Mouse (Mus musculus) MEL (cell line): Measurements from ENCODE around the gene Grik4. TPM values are rescaled to one million over a fixed set of nuclear protein-coding genes. Genes with fewer than 3 reads are reported as not detected.

Experiments used
- DNase-seq: peaks from one replicate; pipeline ENCODE4 v3.0.0; 2011; ENCODE audit warnings: low read depth, low spot score
- H3K27ac ChIP-seq: 2 replicates; pipeline ENCODE4 v1.5.1; 2012; ENCODE audit warnings: low read depth, mild to moderate bottlenecking, control low read depth, low read length, moderate library complexity; ENCODE audit not compliant: control insufficient read depth
- H3K27me3 ChIP-seq, 2 experiments: fragments of 150-350 bp in 1 of 2; sonication (generic) in 1 of 2; 2 replicates each; pipeline ENCODE4 v1.6.1; 2012; ENCODE audit warnings: low read length in 2 of 2, mild to moderate bottlenecking in 2 of 2, improper control_type of control experiment in 1 of 2, moderate library complexity in 1 of 2; ENCODE audit not compliant: insufficient read depth in 2 of 2, control insufficient read depth in 1 of 2
- H3K36me3 ChIP-seq, 2 experiments: 2 replicates each; pipeline ENCODE4 v1.6.1; 2012 to 2014; ENCODE audit warnings: low read length in 2 of 2, improper control_type of control experiment in 1 of 2, inconsistent platforms in 1 of 2, mild to moderate bottlenecking in 1 of 2; ENCODE audit not compliant: insufficient read depth in 2 of 2, control insufficient read depth in 1 of 2
- H3K4me1 ChIP-seq, 2 experiments: fragments of 150-350 bp in 1 of 2; sonication (generic) in 1 of 2; 2 replicates each; pipeline ENCODE4 v1.6.1; 2012; ENCODE audit warnings: low read length in 2 of 2, improper control_type of control experiment in 1 of 2, mild to moderate bottlenecking in 1 of 2; ENCODE audit not compliant: insufficient read depth in 2 of 2, control insufficient read depth in 1 of 2
- H3K4me3 ChIP-seq, 2 experiments: fragments of 150-350 bp in 1 of 2; sonication (generic) in 1 of 2; 2 replicates each; pipeline ENCODE4 v1.5.1; 2012; ENCODE audit warnings: low read depth in 2 of 2, low read length in 2 of 2, mild to moderate bottlenecking in 2 of 2, moderate library complexity in 2 of 2, control low read depth in 1 of 2, improper control_type of control experiment in 1 of 2; ENCODE audit not compliant: control insufficient read depth in 1 of 2, insufficient read depth in 1 of 2
- H3K79me2 ChIP-seq: 2 replicates; pipeline ENCODE4 v1.6.1; 2012; ENCODE audit warnings: mild to moderate bottlenecking, low read length, moderate library complexity; ENCODE audit not compliant: control insufficient read depth, poor library complexity, insufficient read depth
- H3K9ac ChIP-seq: 2 replicates; pipeline ENCODE4 v1.6.1; 2012; ENCODE audit warnings: low read depth, mild to moderate bottlenecking, control low read depth, low read length, moderate library complexity; ENCODE audit not compliant: control insufficient read depth, poor library complexity, severe bottlenecking
- H3K9me3 ChIP-seq: fragments of 150-350 bp; sonication (generic); replicated peaks from 2 replicates; pipeline ENCODE4 v1.6.1; 2012; ENCODE audit warnings: mild to moderate bottlenecking, low read length, improper control_type of control experiment, moderate library complexity; ENCODE audit not compliant: insufficient read depth
- BHLHE40 ChIP-seq: IDR thresholded peaks from 2 replicates; pipeline ENCODE4 v1.6.1; 2012; ENCODE audit warnings: low read depth, mild to moderate bottlenecking, inconsistent platforms, low read length, improper control_type of control experiment, borderline replicate concordance
- CHD1 ChIP-seq: IDR thresholded peaks from 2 replicates; pipeline ENCODE4 v1.6.1; 2012; ENCODE audit warnings: low read depth, mild to moderate bottlenecking, inconsistent platforms, low read length, improper control_type of control experiment
- CHD2 ChIP-seq: IDR thresholded peaks from 2 replicates; pipeline ENCODE4 v1.6.1; 2011; ENCODE audit warnings: low read length, improper control_type of control experiment
- CTCF ChIP-seq, 3 experiments: IDR thresholded peaks in 2 of 3; conservative IDR thresholded peaks in 1 of 3; 2 replicates each; pipeline ENCODE4 v1.5.1; 2011 to 2012; ENCODE audit warnings: low read length in 3 of 3, low read depth in 2 of 3, mild to moderate bottlenecking in 2 of 3, improper control_type of control experiment in 1 of 3, inconsistent platforms in 1 of 3, mixed read lengths in 1 of 3, moderate library complexity in 1 of 3; ENCODE audit not compliant: control insufficient read depth in 1 of 3, insufficient read depth in 1 of 3, poor library complexity in 1 of 3, severe bottlenecking in 1 of 3
- ETS1 ChIP-seq: IDR thresholded peaks from 2 replicates; pipeline ENCODE4 v1.6.1; 2012; ENCODE audit warnings: low read depth, mild to moderate bottlenecking, inconsistent platforms, low read length, improper control_type of control experiment, moderate library complexity
- GABPA ChIP-seq: IDR thresholded peaks from 2 replicates; pipeline ENCODE4 v1.6.1; 2012; ENCODE audit warnings: low read depth, mild to moderate bottlenecking, inconsistent platforms, low read length, improper control_type of control experiment, moderate library complexity
- GATA1 ChIP-seq: IDR thresholded peaks from 2 replicates; pipeline ENCODE4 v1.6.1; 2011; ENCODE audit warnings: low read depth, low read length, improper control_type of control experiment
- MAFK ChIP-seq: IDR thresholded peaks from 2 replicates; pipeline ENCODE4 v1.6.1; 2011; ENCODE audit warnings: low read depth, mild to moderate bottlenecking, low read length, improper control_type of control experiment, borderline replicate concordance
- MAX ChIP-seq: IDR thresholded peaks from 2 replicates; pipeline ENCODE4 v1.6.1; 2011; ENCODE audit warnings: low read length, improper control_type of control experiment
- MAZ ChIP-seq: IDR thresholded peaks from 2 replicates; pipeline ENCODE4 v1.6.1; 2012; ENCODE audit warnings: low read depth, mild to moderate bottlenecking, inconsistent platforms, low read length, improper control_type of control experiment
- MXI1 ChIP-seq: IDR thresholded peaks from 2 replicates; pipeline ENCODE4 v1.6.1; 2011; ENCODE audit warnings: mild to moderate bottlenecking, low read depth, low read length, improper control_type of control experiment
- NELFE ChIP-seq: IDR thresholded peaks from 2 replicates; pipeline ENCODE4 v1.6.1; 2011; ENCODE audit warnings: low read depth, low read length, improper control_type of control experiment
- NRF1 ChIP-seq: IDR thresholded peaks from 2 replicates; pipeline ENCODE4 v1.6.1; 2014; ENCODE audit warnings: low read depth, mild to moderate bottlenecking, inconsistent platforms, low read length, improper control_type of control experiment, moderate library complexity; ENCODE audit not compliant: poor library complexity, insufficient read depth, severe bottlenecking
- POLR2AphosphoS2 ChIP-seq: IDR thresholded peaks from 2 replicates; pipeline ENCODE4 v1.6.1; 2011; ENCODE audit warnings: low read length, improper control_type of control experiment
- POLR2AphosphoS5 ChIP-seq: IDR thresholded peaks from 2 replicates; pipeline ENCODE4 v1.6.1; 2012; ENCODE audit warnings: low read depth, borderline replicate concordance, mild to moderate bottlenecking, inconsistent platforms, low read length, moderate library complexity, mixed read lengths
- RAD21 ChIP-seq: IDR thresholded peaks from 2 replicates; pipeline ENCODE4 v1.6.1; 2011; ENCODE audit warnings: mild to moderate bottlenecking, low read depth, low read length, improper control_type of control experiment
- TBP ChIP-seq: IDR thresholded peaks from 2 replicates; pipeline ENCODE4 v1.8.0; 2011; ENCODE audit warnings: low read depth, low read length, improper control_type of control experiment
- TCF12 ChIP-seq: IDR thresholded peaks from 2 replicates; pipeline ENCODE4 v1.6.1; 2014; ENCODE audit warnings: low read depth, mild to moderate bottlenecking, inconsistent platforms, low read length, improper control_type of control experiment, moderate library complexity
- USF1 ChIP-seq: IDR thresholded peaks from 2 replicates; pipeline ENCODE4 v1.6.1; 2014; ENCODE audit warnings: low read depth, mild to moderate bottlenecking, inconsistent platforms, low read length, improper control_type of control experiment, moderate library complexity
- ZC3H11A ChIP-seq: IDR thresholded peaks from 2 replicates; pipeline ENCODE4 v1.6.1; 2012; ENCODE audit warnings: low read depth, mild to moderate bottlenecking, inconsistent platforms, low read length, improper control_type of control experiment
- ZKSCAN1 ChIP-seq: IDR thresholded peaks from 2 replicates; pipeline ENCODE4 v1.6.1; 2012; ENCODE audit warnings: low read depth, mild to moderate bottlenecking, inconsistent platforms, low read length, improper control_type of control experiment, moderate library complexity
- ZMIZ1 ChIP-seq: IDR thresholded peaks from 2 replicates; pipeline ENCODE4 v1.6.1; 2012; ENCODE audit warnings: low read depth, mild to moderate bottlenecking, inconsistent platforms, low read length, improper control_type of control experiment, moderate library complexity
- polyA plus RNA-seq, 2 experiments: library from polyadenylated mRNA; stranded (reverse) in 1 of 2; unstranded in 1 of 2; fragments of >175 nt in 1 of 2; fragments of >200 nt in 1 of 2; gene quantifications; 2 replicates each; pipeline versions ENCODE4 v1.2.1 to v1.2.4; 2012; ENCODE audit warnings: low replicate concordance in 2 of 2, low read depth in 1 of 2; ENCODE audit not compliant: insufficient read length in 2 of 2, insufficient read depth in 1 of 2, missing spikeins in 1 of 2
- total RNA-seq: library from RNA; depleted of rRNA; stranded (reverse); fragments of 300-350 nt; gene quantifications from 2 replicates; pipeline ENCODE4 v1.2.3, GENCODE M21; 2012

The Grik4 gene
- total and polyA plus RNA-seq, 3 experiments, result 0.17 TPM; not detected in 2

GRCm38 (mm10) chr9:42881040-42881439, 63.3 kb downstream of the Grik4 start:
- Histone ChIP-seq H3K9me3 (no peaks in the 10 kb centered on the region), H3K79me2 (no peaks in the 10 kb centered on the region), H3K4me1 (no peaks in the 10 kb centered on the region), H3K9ac (no peak overlapping the region), H3K27me3 (no peaks in the 10 kb centered on the region; a peak in 1 of 4 replicates), H3K4me3 (no peak overlapping the region), H3K27ac (no peak overlapping the region), H3K36me3 (no peaks in the 10 kb centered on the region)
- no peak for DNase-seq
- TF ChIP-seq ZMIZ1 (no peak), USF1 (no peak), CTCF (IDR thresholded peaks at IDR 0.05 in 2 of 3, conservative IDR thresholded peaks at IDR 0.05 in 1 of 3; ENCODE audit: control insufficient read depth in 1 of 3, insufficient read depth in 1 of 3, low read depth in 2 of 3, low read length in 3 of 3, poor library complexity in 1 of 3, severe bottlenecking in 1 of 3) (no peak), ZKSCAN1 (no peak), ZC3H11A (no peak), MXI1 (no peak), POLR2AphosphoS5 (no peak), GATA1 (no peak), POLR2AphosphoS2 (no peak), MAFK (no peak), ETS1 (no peak)

- no peak for TF ChIP-seq BHLHE40
- no peak for TF ChIP-seq POLR2AphosphoS2
- TF ChIP-seq MAX, result no peak
- no peak for TF ChIP-seq ETS1
- TF ChIP-seq NELFE, result no peak
- TF ChIP-seq CHD1, result no peak
- no peak for TF ChIP-seq ZMIZ1
- TF ChIP-seq NRF1, result no peak
- TF ChIP-seq MXI1, result no peak
- TF ChIP-seq RAD21, result no peak
- TF ChIP-seq CTCF (IDR thresholded peaks at IDR 0.05 in 2 of 3, conservative IDR thresholded peaks at IDR 0.05 in 1 of 3; ENCODE audit: control insufficient read depth in 1 of 3, insufficient read depth in 1 of 3, low read depth in 2 of 3, low read length in 3 of 3, poor library complexity in 1 of 3, severe bottlenecking in 1 of 3), result no peak
- TF ChIP-seq MAZ, result no peak
- no peak for TF ChIP-seq GABPA
- TF ChIP-seq ZC3H11A, result no peak
- no peak for TF ChIP-seq CHD2
- TF ChIP-seq TBP, result no peak
- TF ChIP-seq TCF12, result no peak
- no peak for TF ChIP-seq MAFK
- no peak for DNase-seq
- H3K27me3 ChIP-seq, result no peaks in the 10 kb centered on the region
- no peak overlapping the region for H3K27ac ChIP-seq
- no peak overlapping the region for H3K9ac ChIP-seq
- no peaks in the 10 kb centered on the region for H3K79me2 ChIP-seq
- H3K9me3 ChIP-seq, result no peaks in the 10 kb centered on the region
- no peaks in the 10 kb centered on the region for H3K36me3 ChIP-seq
- no peak overlapping the region for H3K4me3 ChIP-seq
- H3K4me1 ChIP-seq, result no peaks in the 10 kb centered on the region
Measured at GRCm38 (mm10) chr9:42878401-42878800, 65.9 kb downstream of the Grik4 start.
